Mouse (Mus musculus) lung, postnatal 0 days (tissue): ENCODE measurements around the gene Chd2.

Experiments used
- CTCF ChIP-seq: IDR thresholded peaks from 2 replicates; pipeline ENCODE4 v1.5.1; 2016; ENCODE audit warnings: antibody characterized with exemption, mild to moderate bottlenecking
- EP300 ChIP-seq: IDR thresholded peaks from 2 replicates; pipeline ENCODE4 v1.6.1; 2016; ENCODE audit warnings: antibody characterized with exemption, mild to moderate bottlenecking, control low read depth

GRCm38 (mm10) chr7:73561492-73562055 is 19.9 kb upstream of the Chd2 start:
- TF ChIP-seq CTCF (no peak), EP300 (no peak)
